Mouse (Mus musculus): ENCODE data around the gene Dpp6.

Gene Dpp6

GRCm38 (mm10) chr5:26816975-26817941, at the start of gene Dpp6:
Gene Dpp6, plus strand, starts transcription at chr5:26817203.
- peak; percentile 1 for DNase-seq (ENCODE audit: low spot score)

DNA sequence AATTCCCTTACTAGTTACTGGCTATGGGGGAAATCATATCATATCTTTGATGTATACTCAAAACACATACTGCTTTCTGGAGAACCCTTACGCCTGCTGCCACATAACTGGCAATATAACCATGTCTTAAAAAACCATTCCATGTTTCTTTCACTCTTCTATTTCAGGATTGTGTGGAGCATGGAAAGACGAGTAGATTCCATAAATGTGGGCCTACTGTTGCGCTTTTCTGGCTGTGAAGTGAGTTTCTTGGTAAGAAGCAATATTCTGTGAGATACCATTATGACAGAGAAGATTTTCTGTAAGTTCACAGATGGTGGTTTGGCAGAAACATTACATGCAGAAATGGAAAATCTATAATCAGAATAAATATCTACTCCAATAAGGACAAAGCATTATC, 33.0 kb upstream of the Dpp6 start:
- no peak for DNase-seq (ENCODE audit: low spot score)

DNA sequence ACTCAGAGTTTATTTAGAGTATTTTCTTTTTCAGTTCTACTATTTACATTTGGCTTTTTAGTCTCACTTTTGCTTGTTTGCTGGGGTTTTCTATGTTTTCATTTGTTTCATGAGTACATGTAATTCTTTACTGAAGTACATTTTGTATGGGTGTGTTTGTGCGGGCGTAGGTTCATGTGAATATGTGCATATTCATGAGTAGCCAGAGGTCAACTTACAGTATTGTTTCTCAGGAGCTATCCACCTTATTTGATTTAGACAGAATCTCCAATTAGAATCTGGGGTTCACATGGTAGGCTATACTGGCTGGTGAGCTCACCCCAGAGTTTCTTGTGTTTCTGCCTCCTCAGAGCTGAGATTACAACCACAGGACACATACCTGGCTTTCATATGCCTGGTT, 21.5 kb upstream of the Dpp6 start:
- DNase-seq (ENCODE audit: low spot score) = no peak

- DNase-seq (ENCODE audit: low spot score) = no peak
Measured at GRCm38 (mm10) chr5:26835972-26836371, 19.0 kb downstream of the Dpp6 start.

DNA sequence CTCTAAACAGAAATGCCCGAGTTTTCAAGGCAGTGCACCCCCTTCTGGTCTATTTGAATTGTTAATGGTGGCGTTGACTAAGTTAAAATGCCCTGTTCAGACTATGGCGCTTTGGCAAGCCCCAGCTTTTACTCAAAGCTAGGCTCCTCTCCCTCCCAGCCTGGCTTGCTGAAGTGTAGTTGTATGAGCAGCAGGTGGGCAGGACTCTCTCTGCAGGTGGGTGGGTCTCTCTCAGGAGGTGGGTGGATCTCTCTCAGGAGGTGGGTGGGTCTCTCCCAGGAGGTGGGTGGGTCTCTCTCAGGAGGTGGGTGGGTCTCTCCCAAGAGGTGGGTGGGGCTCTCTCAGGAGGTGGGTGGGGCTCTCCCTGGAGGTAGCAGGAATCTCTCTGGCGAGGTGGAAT, 24.1 kb downstream of the Dpp6 start:
- no peak for DNase-seq (ENCODE audit: low spot score)

DNA sequence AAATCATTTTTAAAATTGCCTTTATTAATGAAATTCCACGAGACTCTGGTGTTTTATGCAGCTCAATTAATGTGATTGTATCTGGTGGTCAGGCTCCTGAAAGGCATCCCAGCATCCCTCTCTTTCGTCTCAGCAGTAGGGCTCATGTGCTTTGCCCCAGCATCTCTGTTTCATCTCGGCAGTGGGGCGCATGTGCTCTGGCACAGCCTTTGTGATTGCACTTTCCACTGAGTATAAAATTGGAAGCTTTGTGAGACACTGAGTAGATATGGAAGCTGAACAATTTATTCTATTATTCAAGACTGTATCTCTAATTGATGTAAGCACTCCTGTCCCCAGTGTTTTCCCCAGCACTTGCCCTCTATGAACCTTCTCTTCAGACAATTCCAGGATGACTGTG, 37.7 kb downstream of the Dpp6 start:
- DNase-seq (ENCODE audit: low spot score) = no peak

- DNase-seq (ENCODE audit: low spot score) = peak; percentile 3
Measured at GRCm38 (mm10) chr5:26875449-26875848, 58.4 kb downstream of the Dpp6 start.

- DNase-seq (ENCODE audit: low spot score) = no peak
Measured at GRCm38 (mm10) chr5:26887496-26887895, 70.5 kb downstream of the Dpp6 start.

DNA sequence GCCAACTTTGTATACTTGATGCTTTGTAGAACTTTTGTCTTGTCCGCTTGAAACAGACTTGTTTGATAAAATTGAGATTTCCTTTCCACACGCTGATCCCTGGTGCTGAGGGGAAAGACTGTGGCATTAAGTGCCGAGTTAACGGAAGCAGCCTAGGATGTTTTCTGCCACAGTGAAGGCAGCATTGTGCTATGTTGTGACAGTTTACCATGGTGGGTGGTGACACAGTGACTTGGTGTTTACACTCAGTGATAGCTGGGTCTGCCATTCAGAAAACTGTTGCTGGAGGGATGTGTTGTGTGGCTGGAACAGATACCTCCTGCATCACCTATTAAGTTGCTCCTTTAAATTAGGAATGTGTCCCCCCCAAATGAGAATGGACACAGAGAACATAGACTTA, 71.1 kb downstream of the Dpp6 start:
- no peak for DNase-seq (ENCODE audit: low spot score)

DNA sequence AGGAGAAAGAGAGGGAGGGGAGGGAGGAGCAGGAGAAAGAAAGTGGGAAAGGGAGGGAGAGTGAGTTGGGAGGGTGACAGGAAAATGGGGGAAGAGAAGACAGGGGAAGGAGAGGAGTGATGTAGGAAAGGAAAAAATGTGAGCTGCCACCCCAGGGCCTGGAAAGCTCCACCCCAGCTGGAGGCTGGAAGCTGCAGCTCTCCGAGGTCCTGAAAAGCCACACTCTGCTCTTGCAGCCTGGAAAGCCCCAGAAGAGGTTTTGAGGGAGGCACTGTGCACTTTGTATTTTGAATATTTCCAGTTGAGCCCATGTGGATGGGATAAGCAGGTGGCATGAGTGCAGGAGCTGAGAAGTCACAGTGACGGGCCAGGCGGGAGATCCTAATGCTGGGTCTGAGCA, 77.3 kb downstream of the Dpp6 start:
- DNase-seq (ENCODE audit: low spot score) = peak; percentile 45

- DNase-seq (ENCODE audit: low spot score) = peak; percentile 53
Measured at GRCm38 (mm10) chr5:26903786-26904185, 86.8 kb downstream of the Dpp6 start.

DNA sequence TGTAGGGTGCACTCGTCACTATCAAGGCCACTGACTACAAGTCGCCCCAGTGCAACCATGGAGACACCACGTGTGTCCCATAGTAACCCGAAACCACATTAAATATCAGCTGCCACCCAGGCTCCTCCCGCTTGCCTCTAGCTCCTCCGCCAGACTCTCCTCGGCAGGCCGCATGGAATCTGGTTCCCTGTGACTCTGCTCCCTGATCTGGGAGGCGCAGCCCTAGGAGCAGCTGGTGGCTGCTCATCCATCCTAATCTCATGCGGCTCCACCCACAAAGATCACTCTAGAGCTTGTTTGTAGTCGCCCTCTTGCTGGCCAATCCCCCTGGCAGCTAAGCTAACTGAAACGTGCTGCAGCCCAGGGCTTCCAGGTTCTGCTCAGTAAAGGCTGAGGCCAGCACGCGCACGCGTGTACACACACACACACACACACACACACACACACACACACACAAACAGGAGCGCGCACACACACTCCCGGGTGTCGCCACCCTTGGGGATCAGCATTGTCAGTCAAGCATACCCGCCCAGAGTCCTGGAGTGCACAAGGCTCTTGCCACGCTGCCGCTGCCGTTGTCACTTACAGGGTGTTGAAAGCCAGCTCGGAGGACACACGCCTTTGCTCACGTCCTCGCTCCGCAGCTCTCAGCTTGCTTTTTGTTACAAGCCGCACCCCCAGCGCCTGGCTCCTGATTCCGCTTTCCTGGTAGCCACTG, 87.5 kb downstream of the Dpp6 start:
- peak; percentile 85 for DNase-seq (ENCODE audit: low spot score)

GRCm38 (mm10) chr5:26907151-26907550, 90.1 kb downstream of the Dpp6 start:
- no peak for DNase-seq (ENCODE audit: low spot score)

GRCm38 (mm10) chr5:26908612-26909011, 91.6 kb downstream of the Dpp6 start:
- DNase-seq (ENCODE audit: low spot score) = no peak

- DNase-seq (ENCODE audit: low spot score) = peak; percentile 21
Measured at GRCm38 (mm10) chr5:26910353-26910752, 93.3 kb downstream of the Dpp6 start.

GRCm38 (mm10) chr5:26911965-26912364, 95.0 kb downstream of the Dpp6 start:
- no peak for DNase-seq (ENCODE audit: low spot score)

DNA sequence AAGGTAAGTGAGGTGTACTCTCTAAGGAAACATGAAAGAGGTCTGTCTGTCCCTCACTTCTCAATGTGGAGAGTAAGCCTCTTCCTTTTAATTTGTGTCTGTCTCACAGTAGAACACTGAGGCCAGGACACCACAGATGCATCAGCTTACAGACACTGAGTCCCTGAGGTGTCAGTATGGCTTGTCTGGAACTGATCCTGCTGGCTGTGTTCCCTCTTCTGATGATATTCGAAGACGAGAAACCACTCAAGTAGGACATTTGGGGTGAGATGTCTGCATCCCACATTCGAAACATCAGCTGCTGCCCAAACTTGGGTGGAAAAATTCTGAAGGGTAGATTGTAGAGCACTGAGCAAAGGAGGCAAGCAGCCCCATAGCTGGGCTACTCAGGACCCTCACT, 101.8 kb downstream of the Dpp6 start:
- no peak for DNase-seq (ENCODE audit: low spot score)

- no peak for DNase-seq (ENCODE audit: low spot score)
Measured at GRCm38 (mm10) chr5:26924552-26924951, 107.5 kb downstream of the Dpp6 start.

DNA sequence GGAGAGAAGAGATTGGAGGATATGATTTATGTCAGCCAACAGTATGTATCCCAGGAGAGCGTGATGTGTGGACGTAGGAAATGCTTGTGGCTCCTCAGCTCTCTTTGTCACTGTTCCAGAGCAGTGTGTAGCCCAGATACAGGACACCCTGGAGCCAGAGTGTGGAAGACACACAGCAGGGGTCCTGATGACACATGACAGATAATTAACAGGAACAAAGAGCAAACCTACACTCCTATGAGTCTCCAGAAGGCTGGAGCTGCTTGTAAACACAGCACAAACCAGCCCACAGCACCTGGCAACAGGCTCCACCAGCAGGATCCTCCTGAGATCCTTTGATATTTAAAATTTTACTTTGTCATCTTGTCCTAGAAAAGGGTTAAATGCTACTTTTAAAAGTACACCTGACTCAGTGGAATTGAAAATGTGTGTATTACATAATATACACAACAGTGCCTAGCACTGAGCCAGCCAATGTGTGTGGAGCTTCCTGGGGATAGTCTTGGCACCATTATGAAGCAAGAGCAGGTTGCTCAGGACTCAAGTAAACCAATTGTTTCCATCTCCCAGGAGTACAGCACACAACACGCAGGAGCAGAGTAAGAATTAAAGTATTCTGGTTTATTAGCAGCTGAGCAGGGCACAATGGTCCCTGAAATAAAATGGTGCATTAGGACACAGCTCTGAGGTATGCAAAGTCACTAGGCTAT, 115.6 kb downstream of the Dpp6 start:
- DNase-seq (ENCODE audit: low spot score) = peak; percentile 37

- no peak for DNase-seq (ENCODE audit: low spot score)
Measured at GRCm38 (mm10) chr5:26934911-26935310, 117.9 kb downstream of the Dpp6 start.

DNA sequence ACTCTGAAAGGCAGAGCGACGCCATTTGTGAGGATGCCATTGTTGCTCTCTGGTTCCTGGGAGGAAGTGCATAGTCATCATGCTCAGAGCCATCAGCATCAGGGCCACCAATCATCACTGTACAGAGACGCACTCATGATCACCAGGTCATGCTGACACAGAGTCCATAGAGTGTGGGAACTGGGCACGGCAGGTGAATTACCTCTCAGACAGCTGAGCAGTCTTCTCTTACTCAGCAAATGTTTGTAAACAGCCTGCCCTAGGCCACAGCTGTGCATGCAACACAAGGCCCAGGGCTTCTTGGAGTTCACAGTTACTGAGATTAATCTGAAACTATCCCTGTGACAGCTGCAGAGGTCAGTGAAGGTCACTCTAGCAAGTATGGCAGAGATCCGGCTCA, 124.5 kb downstream of the Dpp6 start:
- DNase-seq (ENCODE audit: low spot score) = no peak

DNA sequence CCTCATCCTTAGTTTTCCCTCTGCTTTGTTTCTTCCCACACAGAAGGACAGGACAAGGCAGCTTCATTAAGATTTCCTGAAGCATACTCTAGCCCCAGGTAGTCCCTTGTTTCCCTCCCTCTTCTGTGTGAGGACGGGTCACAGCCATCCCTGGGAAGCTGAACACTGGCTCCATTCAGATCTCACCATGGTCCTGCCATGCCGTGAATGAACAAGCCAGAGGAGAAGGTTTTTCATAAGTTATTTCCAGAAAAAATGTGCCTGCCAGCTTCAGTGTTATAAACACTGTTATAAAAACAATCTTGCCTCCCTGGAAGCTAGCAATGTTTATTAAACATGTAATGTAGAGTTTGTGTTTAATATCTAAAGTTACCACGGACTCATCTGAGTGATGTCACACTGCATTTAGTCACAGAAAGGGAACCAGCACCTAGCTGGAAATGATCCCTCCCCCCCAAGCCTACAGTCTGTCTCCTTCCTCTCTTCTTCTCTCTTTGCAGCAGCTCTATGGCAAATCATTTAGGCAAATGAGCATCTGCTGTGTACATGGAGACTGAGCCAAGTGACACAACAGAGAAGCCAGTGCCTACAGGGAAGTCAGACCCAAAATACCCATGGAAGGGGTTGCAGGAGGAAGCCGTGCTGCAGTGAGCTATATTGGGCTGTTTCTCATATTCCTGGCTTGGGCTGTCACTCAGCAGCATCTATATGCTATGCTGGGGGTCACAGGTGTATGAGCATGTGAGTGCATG, 128.3 kb downstream of the Dpp6 start:
- DNase-seq (ENCODE audit: low spot score) = no peak
